Mouse (Mus musculus): ENCODE results near the gene Hsd17b13.
A peak's percentile ranks its signal among the peaks of the same experiment; 100 is the strongest.
"Not testable (repeated sequence)": the region's sequence is repeated elsewhere in the genome, so short reads cannot be mapped to it uniquely, and the experiment has no call there.

Hsd17b13 gene

DNA sequence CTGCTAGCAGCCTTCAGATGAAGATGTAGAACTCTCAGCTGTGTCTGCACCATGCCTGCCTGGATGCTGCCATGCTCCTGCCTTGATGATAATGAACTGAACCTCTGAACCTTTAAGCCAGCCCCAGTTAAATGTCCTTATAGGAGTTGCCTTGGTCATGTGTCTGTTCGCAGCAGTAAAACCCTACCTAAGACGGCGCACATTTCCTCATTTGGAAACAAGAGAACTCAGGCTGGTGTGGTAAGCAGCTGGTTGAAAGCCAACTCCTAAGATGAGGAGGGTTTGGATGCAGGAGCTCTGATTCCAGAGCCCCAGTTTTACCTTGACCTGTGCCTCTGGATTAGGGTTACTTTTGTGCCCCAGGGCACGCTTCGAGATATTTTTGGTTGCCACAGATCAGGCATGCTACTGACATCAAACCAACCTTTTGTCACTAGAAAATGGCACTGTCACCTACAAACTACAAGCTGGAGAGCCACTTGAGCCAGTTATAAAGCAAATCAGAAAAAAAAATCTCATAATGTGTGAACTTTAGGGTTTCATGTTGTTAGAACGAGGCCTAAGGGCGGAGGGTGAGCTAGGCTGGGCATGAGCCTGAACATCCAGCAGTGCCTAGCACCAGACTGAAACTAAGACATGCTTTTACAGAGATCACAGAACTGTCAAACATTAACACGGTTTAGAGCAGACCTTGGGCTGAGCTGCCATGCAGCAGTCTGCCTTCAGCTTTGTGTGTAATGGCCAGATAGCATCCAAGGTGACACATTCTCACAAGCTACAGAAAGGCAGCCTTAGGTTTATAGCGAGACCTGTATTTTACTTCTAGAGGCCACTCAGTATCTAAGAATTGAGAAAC is 3.7 kb upstream of the Hsd17b13 start:
- DNase-seq (ENCODE audit: low spot score in 2 of 2), result no peak

DNA sequence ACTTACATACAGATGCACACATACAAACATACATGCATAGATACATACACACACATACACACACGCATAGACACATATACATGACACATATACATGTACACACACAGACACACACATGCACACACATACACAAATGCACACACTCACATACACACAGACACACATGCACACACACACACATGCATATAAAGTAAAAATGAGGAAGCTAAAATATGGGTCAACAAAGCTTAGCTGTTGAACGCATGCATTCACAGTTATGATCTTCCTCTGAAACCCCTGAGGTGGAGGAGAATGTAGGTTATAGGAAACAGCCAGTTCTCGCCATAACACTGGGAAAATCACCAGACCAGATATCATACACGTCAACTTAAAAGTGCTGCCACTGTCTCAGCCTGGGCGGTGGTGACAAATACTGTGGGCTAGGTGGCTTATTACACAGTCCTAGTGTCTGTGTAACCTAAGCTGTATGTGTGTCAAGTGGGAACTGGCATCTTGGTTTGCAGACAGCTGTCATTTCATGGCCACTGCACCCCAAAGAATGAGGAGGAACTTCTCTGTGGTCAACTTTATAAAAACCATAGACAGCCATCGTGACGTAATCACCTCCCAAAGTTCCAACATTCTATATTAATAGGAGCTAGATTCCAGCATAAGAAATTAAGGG is 829 bp upstream of the Hsd17b13 start:
- DNase-seq (ENCODE audit: low spot score in 2 of 2), result no peak

DNA sequence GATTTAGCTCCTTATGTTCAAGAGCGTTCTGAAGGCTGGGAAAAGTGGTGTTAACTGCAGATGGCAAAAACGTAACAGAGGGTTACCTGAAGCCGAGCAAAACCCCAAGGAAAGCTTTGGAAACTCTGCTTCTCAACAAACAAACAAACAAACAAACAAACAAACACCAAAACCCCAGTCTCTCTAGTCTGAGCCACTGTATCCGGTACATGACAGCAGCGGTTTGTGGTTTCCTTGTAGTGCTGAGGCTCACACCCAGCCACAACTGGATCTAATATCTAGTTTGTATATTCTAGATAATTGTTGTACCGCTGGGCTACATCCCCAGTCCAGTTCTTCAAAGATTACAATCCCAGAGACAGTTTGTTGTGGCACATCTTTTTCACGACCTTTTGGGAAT is 1.5 kb downstream of the Hsd17b13 start:
- DNase-seq (ENCODE audit: low spot score in 2 of 2), result no peak

DNA sequence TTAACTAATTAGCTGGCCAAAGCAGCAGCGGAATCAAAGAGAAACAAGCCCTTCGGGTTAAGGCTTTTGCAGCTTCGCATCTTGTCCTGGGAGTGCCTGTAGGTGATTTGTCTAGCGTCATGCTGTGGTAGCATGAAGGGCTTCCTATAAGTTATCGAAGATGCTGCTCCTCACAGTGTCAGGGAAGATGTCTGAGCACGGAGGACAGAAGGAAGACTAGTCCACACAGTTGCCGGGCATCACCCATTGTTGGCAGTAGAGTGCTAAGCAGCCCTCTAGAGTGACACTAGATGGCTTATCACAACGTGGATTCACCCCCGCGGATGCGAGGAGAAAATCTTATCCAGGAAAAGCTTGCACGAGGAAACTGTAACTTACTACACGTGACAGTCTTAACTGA is 4.4 kb downstream of the Hsd17b13 start:
- DNase-seq (ENCODE audit: low spot score in 2 of 2), result no peak

DNA sequence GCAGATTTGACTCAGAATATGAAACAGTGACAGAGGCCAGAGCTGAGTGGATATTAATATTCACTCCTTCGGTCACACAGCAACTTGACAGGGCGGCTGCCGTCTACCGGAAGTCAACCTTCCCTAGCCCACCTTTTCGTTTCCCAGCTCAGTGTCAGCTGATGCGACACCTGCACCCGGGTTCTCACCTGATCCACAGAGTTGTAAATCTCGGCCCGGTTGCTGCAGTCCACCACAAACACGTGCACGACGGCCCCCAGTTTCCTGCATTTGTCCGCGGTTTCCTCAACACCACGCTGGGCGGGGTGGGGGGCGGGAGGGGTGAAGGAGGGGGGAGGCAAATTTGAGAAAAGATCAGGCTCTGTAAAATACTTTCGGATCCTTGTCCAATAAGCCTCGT is 4.8 kb downstream of the Hsd17b13 start:
- no peak for DNase-seq (ENCODE audit: low spot score in 2 of 2)

DNA sequence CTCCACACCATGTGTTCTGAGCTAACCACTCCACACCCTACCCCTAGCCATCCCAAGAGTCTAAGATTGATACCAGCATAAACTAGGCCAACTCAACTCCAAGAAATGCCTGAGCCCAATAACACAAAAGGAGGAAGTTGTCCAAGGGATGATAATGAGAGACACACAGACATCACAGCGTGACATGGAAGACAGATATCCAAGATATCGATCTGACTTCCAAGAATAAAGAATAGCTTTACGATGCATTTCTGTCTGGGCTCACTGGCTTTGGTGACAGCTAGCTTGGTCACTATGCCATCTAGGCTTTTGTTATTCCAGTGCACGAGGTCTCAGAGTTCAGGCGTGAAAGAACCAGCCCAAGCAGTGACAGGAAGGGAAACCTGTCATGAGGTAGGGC is 6.2 kb downstream of the Hsd17b13 start:
- no peak for DNase-seq (ENCODE audit: low spot score in 2 of 2)

DNA sequence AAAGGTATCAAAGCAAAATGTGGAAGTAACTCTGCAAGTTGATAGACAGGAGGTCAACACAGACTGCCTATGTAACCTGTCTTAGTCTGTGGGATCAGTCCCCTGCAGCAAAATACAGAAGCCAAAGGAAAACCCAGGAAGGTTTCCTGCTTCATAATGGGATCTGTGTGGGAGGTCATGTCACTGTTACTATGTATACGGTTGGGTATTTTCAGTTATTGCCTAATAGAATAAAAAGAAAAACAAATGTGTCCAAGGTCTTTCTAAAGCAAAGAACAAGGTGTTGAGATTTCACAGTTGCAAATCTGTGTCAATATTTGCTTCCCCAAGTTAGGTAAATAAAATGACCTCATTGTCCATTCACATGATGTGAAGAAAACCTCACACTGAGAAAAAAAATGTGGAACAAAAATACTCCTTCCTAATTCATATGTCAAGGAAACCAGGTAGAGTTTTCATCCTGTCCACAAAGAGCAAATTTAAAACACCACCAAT is 14.2 kb downstream of the Hsd17b13 start:
- DNase-seq (ENCODE audit: low spot score in 2 of 2), result no peak

DNA sequence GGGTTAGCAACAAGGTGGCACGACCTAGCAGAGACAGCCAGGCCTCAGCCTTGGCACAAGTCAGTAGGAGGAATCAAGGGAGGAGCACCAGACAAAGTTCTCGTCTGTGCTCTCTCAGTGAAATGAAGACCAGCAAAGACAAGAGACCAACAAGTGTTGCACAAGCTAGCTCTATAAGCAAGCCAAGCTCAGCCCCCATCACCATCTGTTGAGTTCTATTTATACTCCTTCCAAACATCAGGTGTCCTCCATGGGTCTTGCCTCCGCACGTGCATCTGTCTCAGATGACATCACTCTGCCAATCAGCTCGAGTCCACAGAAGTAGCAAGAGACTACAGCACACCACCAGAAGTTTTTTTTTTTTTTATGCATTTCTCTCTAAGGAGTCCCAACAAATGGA is 22.6 kb downstream of the Hsd17b13 start:
- no peak for DNase-seq (ENCODE audit: low spot score in 2 of 2)

DNA sequence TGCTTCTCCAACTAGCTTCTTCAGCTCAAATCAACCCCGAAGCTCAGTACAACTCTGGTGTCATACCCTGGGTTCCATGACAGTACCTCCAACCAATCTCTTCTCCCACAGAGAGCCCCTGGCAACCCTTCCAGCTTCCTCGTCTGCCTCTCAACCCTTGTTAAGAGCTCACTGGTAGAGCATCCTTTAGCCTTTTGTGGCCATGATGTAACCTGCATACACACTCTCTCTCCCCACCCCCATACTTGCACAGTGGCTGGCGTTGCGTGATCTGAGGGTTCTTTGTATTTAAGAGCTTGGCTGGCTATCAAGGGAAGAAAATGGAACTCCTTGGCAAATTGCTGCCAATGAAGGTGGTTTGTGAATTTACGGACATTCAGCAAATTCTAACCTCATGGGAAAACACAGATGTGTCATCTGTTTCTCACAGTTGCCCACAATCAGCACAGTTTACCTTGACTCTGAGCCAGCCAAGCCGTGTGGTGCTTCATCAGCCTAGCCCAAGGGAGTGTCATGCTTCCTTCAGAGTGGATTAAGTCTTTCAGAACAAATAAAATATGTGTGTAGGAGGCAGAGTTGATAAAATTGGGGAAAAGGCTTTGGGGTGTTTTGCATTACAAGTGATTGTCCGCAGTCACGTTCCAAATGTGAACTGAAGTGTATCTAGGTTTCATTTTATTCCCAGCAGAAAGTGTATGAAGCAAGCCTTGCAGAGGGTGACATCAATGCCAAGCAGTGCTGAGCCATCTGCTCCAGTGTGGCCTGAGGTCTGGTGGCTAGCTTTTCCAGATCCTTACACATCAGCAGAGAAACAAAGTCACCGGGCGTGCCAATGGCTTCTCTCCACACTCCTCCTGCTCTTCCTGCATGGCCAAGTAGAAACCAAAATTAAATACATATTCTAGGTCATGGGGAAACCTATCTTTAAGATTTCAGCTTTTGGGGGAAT is 23.8 kb downstream of the Hsd17b13 start:
- DNase-seq (ENCODE audit: low spot score in 2 of 2), result peak in 1 of 2 experiments; percentile 16

DNA sequence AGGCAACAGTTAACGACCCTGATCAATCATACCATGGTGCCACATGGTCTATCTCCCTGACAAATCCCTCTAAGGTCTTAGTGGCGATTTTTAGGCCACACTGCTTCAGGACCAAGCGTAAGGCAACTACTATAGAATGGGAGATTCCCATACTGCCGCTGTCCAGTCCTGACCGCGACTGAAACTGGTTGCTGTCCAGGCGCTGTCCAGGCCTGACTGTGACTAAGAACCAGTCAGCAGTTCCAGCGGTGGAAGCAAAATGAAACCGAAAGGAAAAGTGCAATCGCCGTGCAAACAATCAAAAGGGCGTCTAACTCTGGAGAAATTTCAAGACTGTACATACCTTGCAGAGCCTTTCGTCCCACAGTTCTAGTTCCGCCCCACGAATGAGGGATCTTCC is 27.1 kb downstream of the Hsd17b13 start:
- DNase-seq (ENCODE audit: low spot score in 2 of 2), result not testable (repeated sequence)

DNA sequence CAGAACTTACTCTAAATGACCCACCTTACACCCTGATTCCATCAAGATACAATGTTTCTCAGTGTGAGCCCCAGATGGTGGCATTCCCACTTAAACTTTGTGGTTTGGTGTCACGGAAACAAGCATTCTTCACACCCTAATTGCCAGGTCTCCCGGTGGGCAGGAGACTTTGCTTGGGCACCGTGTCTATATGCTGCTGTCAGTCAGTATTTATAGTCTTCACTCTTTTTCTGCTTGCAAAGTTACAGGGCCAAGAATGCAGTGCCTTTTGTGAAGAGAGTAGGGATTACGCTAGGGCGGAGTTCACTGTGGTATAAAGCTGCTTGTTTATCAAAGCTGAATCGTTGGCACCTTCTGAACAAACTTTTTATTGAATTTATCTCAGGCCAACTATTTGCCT is 34.0 kb downstream of the Hsd17b13 start:
- no peak for DNase-seq (ENCODE audit: low spot score in 2 of 2)

DNA sequence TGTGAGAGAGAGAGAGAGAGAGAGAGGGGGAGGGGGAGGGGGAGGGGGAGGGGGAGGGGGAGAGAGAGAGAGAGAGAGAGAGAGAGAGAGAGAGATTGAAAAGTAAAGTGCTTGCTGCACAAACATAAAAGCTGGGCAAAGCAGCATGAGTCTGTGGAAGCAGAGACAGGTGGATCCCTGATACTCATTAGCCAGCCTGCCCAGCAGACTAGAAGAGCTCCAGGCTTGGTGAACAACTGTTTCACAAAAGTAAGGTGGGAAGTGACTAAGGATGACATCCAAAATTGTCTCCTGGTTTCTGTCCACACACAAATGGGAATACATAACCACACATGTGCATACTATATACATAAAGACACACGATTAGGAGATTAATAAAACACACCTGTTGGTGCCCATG is 37.4 kb downstream of the Hsd17b13 start:
- no peak for DNase-seq (ENCODE audit: low spot score in 2 of 2)

DNA sequence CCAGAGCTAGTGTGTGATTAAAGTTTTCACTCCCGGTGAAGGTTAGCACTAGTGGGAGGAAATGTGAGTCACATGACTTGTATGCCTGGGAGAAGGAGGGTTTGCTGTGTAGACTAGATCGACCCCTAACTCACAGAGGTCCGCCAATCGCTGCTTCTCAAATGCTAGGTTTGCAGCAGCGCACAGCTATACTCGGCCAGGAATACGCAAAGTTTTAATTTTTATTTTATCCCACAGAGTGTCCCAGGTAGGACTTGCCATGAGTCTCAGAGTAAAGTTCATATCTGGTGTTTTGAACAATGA is 37.9 kb downstream of the Hsd17b13 start:
- no peak for DNase-seq (ENCODE audit: low spot score in 2 of 2)

DNA sequence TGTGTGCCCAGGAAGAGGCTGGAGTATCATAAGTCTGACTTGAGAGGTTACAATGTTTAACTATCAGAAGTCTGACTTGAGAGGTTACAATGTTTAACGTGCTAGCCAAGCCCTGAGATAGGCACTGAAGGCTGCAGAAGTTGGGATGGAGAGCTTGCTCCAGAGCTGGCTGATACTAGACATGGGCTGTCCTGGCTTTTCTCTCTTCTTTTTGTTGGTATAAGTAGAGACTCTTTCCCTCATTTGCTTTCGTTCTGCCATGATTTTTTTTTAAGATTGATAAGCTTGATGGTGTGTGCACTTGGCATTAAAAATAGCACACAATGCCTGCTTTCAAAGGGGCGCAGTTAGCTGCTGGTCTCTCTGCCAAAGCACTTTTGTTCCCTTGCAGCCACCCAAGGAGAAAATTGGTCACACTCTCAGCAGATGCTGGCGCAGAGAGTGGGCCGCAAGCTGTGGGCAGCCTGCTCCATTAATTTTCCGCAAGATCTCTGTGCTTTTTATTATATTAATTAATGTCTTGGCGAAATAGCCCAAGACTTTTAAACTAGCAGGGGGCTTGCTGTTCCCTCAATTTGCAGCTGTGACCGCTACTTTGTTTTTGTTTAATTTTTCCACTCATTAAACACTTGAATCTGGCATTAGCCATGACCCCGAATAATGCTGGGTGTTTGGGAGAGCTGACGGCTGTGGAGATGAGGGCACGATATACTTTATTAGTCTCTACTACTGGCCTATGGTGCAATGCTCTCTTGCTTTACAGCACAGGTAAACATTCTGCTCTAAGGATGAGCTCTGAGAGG is 38.5 kb downstream of the Hsd17b13 start:
- peak in 1 of 2 experiments; percentile 64 for DNase-seq (ENCODE audit: low spot score in 2 of 2)

DNA sequence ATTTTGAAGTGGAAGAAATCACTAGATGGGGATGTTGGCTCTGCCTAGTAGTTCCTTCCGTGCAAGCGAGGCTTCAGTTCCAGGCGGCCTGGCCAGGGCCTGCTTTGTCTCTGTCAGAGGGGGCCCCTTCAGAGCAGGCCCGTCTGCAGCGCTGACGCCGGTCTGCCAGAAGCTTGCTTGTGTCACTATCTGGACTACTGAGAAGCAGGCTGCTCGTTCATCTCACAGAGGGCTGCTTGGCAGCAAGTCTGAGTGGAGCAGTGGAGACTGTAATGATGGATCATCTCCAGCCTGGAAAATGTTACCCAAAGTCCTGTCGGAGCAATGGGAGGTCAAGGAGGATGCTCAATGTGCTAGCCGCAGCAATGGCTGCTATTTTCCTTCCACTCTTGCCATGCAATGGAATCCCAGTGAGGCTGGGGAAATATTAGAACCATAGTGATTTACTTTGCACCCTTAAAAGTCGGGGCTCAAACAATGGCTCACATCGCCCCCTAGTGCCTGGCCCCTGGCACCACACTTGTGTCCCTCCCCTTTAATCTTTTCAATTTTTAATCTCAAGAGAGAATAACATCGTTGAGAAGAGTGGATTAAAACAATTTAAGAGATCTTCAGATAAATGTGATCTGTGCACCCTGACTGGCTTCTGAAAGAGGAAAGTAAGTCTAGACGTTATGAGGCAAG is 40.2 kb downstream of the Hsd17b13 start:
- peak in 1 of 2 experiments; percentile 19 for DNase-seq (ENCODE audit: low spot score in 2 of 2)

DNA sequence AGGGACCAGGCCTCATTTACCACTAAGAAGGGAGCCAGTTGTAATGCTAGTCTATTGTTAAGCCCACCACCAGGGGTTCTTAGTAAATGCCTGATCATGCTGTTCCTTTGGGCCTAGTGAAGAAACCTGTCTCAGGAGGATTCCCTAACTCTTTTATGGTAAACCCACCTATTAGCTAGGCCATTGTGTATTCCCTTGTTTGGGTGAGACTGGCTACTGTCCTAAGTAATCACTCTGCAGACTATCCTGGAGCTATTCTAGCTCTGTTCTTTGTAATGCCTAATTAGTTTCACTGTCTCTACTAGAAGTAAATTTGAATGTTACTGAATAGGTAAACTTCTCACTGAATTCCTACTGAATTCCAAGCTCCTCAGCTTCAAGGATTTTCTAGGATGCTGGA is 45.3 kb downstream of the Hsd17b13 start:
- DNase-seq (ENCODE audit: low spot score in 2 of 2), result not testable (repeated sequence)

DNA sequence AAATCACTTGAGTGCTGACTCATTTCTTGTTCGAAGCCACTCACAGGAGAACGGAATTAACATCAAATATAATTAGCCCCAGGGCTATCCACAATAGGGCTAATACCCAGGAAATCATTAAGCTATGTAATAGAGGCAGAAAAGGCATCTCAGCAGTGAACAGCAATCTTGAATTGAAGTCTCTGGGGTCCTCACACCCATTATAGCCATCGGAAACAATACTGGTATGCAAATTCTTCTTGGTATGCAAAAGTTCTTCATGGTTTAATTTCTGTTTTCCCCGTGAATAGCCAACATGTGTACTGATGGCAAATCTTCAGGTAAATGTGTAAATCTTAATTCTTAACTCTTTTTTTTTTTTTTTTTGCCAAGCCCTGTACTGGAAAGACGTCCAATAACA is 46.7 kb downstream of the Hsd17b13 start:
- DNase-seq (ENCODE audit: low spot score in 2 of 2), result no peak

DNA sequence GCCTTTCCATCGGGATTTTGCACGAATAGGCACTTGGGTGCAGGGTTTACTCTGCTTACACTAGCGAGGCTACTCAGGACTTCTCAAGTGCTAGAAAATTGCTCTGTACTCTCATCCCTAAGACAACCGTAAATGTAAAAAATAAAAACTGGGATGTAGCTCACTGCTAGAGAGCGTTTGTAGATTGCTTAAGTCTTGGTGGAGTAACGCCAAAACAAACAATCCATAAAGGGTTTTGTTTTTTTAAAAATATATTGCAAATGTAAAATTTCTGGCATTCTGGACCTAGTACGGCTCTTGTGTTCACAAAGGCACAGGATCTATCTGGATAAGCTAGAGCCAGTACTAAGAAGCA is 49.0 kb downstream of the Hsd17b13 start:
- DNase-seq (ENCODE audit: low spot score in 2 of 2), result no peak

DNA sequence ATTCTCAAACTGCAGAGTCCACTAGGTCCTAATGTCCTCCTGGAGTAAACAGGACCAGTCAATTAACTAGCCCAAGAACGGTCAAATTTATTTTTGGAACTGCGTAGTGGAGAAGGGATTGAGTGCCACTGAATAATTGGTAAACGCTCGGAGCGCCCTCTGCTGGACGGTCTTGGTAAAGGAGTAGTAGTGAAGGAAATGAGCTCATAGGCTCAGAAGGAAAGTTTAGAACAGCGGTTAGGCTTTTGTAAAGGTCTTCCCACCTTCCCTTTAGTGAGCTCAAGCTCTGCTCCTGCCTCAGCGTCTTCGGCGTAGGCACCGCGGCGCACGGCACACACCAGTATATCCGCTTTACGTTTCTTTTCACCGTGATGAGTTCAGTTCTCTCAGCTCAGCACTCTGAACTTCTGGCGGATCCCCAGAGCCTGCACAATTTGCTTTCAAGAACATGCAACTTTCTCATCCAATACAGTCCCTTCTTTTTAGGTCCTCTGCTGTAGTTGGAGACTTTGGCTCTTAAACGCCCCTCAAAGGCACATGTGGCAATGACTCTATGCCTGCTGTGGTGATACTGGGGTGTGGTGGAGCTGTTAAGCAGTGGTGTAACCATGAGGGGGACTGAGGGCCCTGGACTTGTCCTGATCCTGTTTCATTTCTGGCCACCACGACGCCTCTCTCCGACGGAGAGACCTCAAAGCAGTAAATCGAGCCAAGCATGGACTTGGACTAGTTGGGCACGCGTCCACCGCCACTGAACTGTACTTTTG is 49.6 kb downstream of the Hsd17b13 start:
- DNase-seq (ENCODE audit: low spot score in 2 of 2), result peak; percentile 89 to 92

DNA sequence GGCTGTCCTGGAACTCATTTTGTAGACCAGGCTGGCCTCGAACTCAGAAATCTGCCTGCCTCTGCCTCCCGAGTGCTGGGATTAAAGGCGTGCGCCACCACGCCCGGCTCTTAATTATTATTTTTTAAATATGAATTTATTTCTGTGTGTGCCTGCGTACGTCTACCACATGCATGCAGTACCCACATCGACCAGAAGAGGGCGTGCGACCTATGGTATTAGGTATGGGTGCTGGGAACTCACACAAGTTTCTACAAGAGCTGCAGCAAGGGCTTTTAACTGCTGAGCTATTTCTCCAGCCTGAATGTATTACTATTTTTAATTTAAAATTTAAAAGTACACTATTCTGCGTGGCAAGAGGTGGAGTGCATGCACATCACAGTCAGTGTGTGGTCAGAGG is 50.8 kb downstream of the Hsd17b13 start:
- DNase-seq (ENCODE audit: low spot score in 2 of 2), result peak in 1 of 2 experiments; percentile 8

Measured in cerebellum, postnatal 4 days (tissue).